Mouse (Mus musculus): ENCODE measurements around the gene Asf1b. TPM values are rescaled to one million over a fixed set of nuclear protein-coding genes. Genes with fewer than 3 reads are reported as not detected.
"Not testable (repeated sequence)": the region's sequence is repeated elsewhere in the genome, so short reads cannot be mapped to it uniquely, and the experiment has no call there.

Asf1b gene
- total and polyA plus RNA-seq, 3 experiments = 2.5 to 15.4 (median 3.4) TPM

GRCm38 (mm10) chr8:83996567-83997505 lies 41.5 kb downstream of the Asf1b start:
- peak; percentile 95 for DNase-seq

- peak; percentile 70 for DNase-seq
These were observed 42.3 kb downstream of the Asf1b start, which contains the start of gene Samd1 for GRCm38 (mm10) chr8:83997511-83998141. Samd1 (plus strand) TSS chr8:83997672.

GRCm38 (mm10) chr8:83998231-83999056 lies 43.1 kb downstream of the Asf1b start:
- peak; percentile 72 for DNase-seq

GRCm38 (mm10) chr8:83999057-83999705 lies 43.9 kb downstream of the Asf1b start:
- no peak for DNase-seq

- DNase-seq = no peak
These were observed 44.5 kb downstream of the Asf1b start for GRCm38 (mm10) chr8:83999825-84000224.

- no peak for DNase-seq
These were observed 46.1 kb downstream of the Asf1b start, which contains the start of gene 1700067K01Rik for GRCm38 (mm10) chr8:84001281-84002000. 1700067K01Rik (plus strand) TSS chr8:84001502.

- DNase-seq = no peak
These were observed 47.8 kb downstream of the Asf1b start for GRCm38 (mm10) chr8:84002957-84003611.

- DNase-seq = no peak
These were observed 48.4 kb downstream of the Asf1b start for GRCm38 (mm10) chr8:84003612-84004246.

GRCm38 (mm10) chr8:84004533-84005201 lies 49.4 kb downstream of the Asf1b start:
- peak; percentile 97 for DNase-seq

GRCm38 (mm10) chr8:84005502-84005901 lies 50.2 kb downstream of the Asf1b start:
- DNase-seq = not testable (repeated sequence)

GRCm38 (mm10) chr8:84008362-84008761 lies 53.1 kb downstream of the Asf1b start:
- DNase-seq = no peak

- peak; percentile 91 for DNase-seq
These were observed 54.6 kb downstream of the Asf1b start for GRCm38 (mm10) chr8:84009876-84010275.

GRCm38 (mm10) chr8:84010625-84011611 lies 55.6 kb downstream of the Asf1b start:
- peak; percentile 88 for DNase-seq

- no peak for DNase-seq
These were observed 56.6 kb downstream of the Asf1b start, which contains the start of gene 2210011C24Rik for GRCm38 (mm10) chr8:84011705-84012498. 2210011C24Rik (minus strand) TSS chr8:84012171.

- DNase-seq = no peak
These were observed 57.3 kb downstream of the Asf1b start for GRCm38 (mm10) chr8:84012499-84013165.

- DNase-seq = no peak
These were observed 60.5 kb downstream of the Asf1b start for GRCm38 (mm10) chr8:84015833-84016232.

Measured in adrenal gland, adult 2 months (tissue).